ENCODE assay signal across 24 mouse cellular contexts in genomic region chr16:84983428-84983827, GRCm38 (mm10).
DNase-seq lines count a peak whose midpoint lies in the region; ATAC-seq and TF ChIP-seq lines count a peak whose summit lies in the region.
"Had no signal": no experiment of that assay in that cellular context is flagged by ENCODE, and none has a peak within 500 bp of the region (broad histone marks: within the 10 kb centered on the region; RNA-seq: fewer than 3 reads in every experiment).

No protein-coding gene starts in this region.

- H3K27ac ChIP-seq in forebrain, embryonic 15.5 days (replicated peaks), result no peak overlapping the region
- H3K27ac ChIP-seq in forebrain, embryonic 11.5 days (ENCODE audit: low read depth, low read length), result no peak overlapping the region
- no peak overlapping the region for H3K27ac ChIP-seq in hindbrain, postnatal 0 days
- no peak overlapping the region for H3K27ac ChIP-seq in hindbrain, embryonic 10.5 days
- H3K27ac ChIP-seq in liver, postnatal 0 days (ENCODE audit: low read depth), result no peak overlapping the region
- H3K27ac ChIP-seq: heart, embryonic 10.5 days; hindbrain, embryonic 14.5 days; kidney, embryonic 15.5 days; liver, embryonic 15.5 days; midbrain, embryonic 12.5 days; neural tube, embryonic 12.5 days had no signal

- peaks cover 3% of the 10 kb centered on the region for H3K36me3 ChIP-seq in forebrain, embryonic 15.5 days
- H3K36me3 ChIP-seq in forebrain, embryonic 11.5 days (ENCODE audit: control insufficient read depth, insufficient read depth, low read length), result no peaks in the 10 kb centered on the region
- H3K36me3 ChIP-seq in hindbrain, postnatal 0 days (ENCODE audit: insufficient read depth, low read length), result no peaks in the 10 kb centered on the region
- peaks cover 21% of the 10 kb centered on the region for H3K36me3 ChIP-seq in hindbrain, embryonic 10.5 days
- H3K36me3 ChIP-seq in liver, postnatal 0 days (replicated peaks; ENCODE audit: insufficient read depth, low read length), result no peaks in the 10 kb centered on the region
- H3K36me3 ChIP-seq: liver, embryonic 15.5 days had no signal

- WGBS in forebrain, embryonic 15.5 days, result 73% methylated on average over 3 of the region's 3 CpGs
- WGBS in forebrain, embryonic 11.5 days, result 90% methylated on average over 3 of the region's 3 CpGs
- 80% methylated on average over 3 of the region's 3 CpGs for WGBS in hindbrain, postnatal 0 days
- 92% methylated on average over 3 of the region's 3 CpGs for WGBS in hindbrain, embryonic 10.5 days
- 65% methylated on average over 3 of the region's 3 CpGs for WGBS in liver, postnatal 0 days (ENCODE audit: insufficient replicate concordance)

- H3K4me2 ChIP-seq in forebrain, embryonic 15.5 days (replicated peaks), result no peak overlapping the region
- no peak overlapping the region for H3K4me2 ChIP-seq in forebrain, embryonic 11.5 days (ENCODE audit: low read depth, low read length, severe bottlenecking)
- H3K4me2 ChIP-seq in hindbrain, postnatal 0 days (ENCODE audit: low read depth, low read length), result no peak overlapping the region
- H3K4me2 ChIP-seq in liver, postnatal 0 days (ENCODE audit: low read depth, low read length), result no peak overlapping the region
- H3K4me2 ChIP-seq: hindbrain, embryonic 14.5 days; kidney, embryonic 15.5 days; liver, embryonic 15.5 days; midbrain, embryonic 12.5 days; neural tube, embryonic 12.5 days had no signal

- H3K27me3 ChIP-seq in forebrain, embryonic 15.5 days, result no peaks in the 10 kb centered on the region
- H3K27me3 ChIP-seq in forebrain, embryonic 11.5 days (ENCODE audit: control insufficient read depth, insufficient read depth, low read length), result no peaks in the 10 kb centered on the region
- H3K27me3 ChIP-seq in hindbrain, postnatal 0 days (ENCODE audit: insufficient read depth, low read length), result no peaks in the 10 kb centered on the region
- H3K27me3 ChIP-seq in hindbrain, embryonic 10.5 days (ENCODE audit: insufficient read depth, poor library complexity, severe bottlenecking), result no peaks in the 10 kb centered on the region
- no peaks in the 10 kb centered on the region for H3K27me3 ChIP-seq in liver, postnatal 0 days (ENCODE audit: insufficient read depth, low read length)
- H3K27me3 ChIP-seq: kidney, embryonic 15.5 days; liver, embryonic 15.5 days; megakaryocyte, embryonic 14.5 days; midbrain, embryonic 12.5 days; neural tube, embryonic 12.5 days had no signal

- no peak overlapping the region for H3K9ac ChIP-seq in forebrain, embryonic 15.5 days (replicated peaks)
- no peak overlapping the region for H3K9ac ChIP-seq in forebrain, embryonic 11.5 days (ENCODE audit: low read length)
- no peak overlapping the region for H3K9ac ChIP-seq in hindbrain, postnatal 0 days (replicated peaks; ENCODE audit: low read length)
- no peak overlapping the region for H3K9ac ChIP-seq in liver, postnatal 0 days (replicated peaks)
- H3K9ac ChIP-seq: hindbrain, embryonic 14.5 days; kidney, embryonic 15.5 days; liver, embryonic 15.5 days; midbrain, embryonic 12.5 days; neural tube, embryonic 12.5 days had no signal

- no peak overlapping the region for H3K4me3 ChIP-seq in forebrain, embryonic 15.5 days
- no peak overlapping the region for H3K4me3 ChIP-seq in forebrain, embryonic 11.5 days (ENCODE audit: low read depth, low read length)
- H3K4me3 ChIP-seq in hindbrain, postnatal 0 days (ENCODE audit: low read length), result no peak overlapping the region
- H3K4me3 ChIP-seq in hindbrain, embryonic 10.5 days, result no peak overlapping the region
- H3K4me3 ChIP-seq in liver, postnatal 0 days (ENCODE audit: low read depth, low read length), result no peak overlapping the region
- H3K4me3 ChIP-seq: heart, embryonic 10.5 days; kidney, embryonic 15.5 days; liver, embryonic 15.5 days; megakaryocyte, embryonic 14.5 days; midbrain, embryonic 12.5 days; myocyte; neural tube, embryonic 12.5 days had no signal

- TF ChIP-seq CTCF in hindbrain, postnatal 0 days (IDR thresholded peaks at IDR 0.05; ENCODE audit: low read depth), result no peak
- TF ChIP-seq CTCF in liver, postnatal 0 days (IDR thresholded peaks at IDR 0.05; ENCODE audit: low read depth), result no peak

- H3K9me3 ChIP-seq in forebrain, embryonic 15.5 days, result no peaks in the 10 kb centered on the region
- H3K9me3 ChIP-seq in forebrain, embryonic 11.5 days (ENCODE audit: control insufficient read depth, low read length), result no peaks in the 10 kb centered on the region
- no peaks in the 10 kb centered on the region for H3K9me3 ChIP-seq in hindbrain, postnatal 0 days (ENCODE audit: low read length)
- H3K9me3 ChIP-seq in hindbrain, embryonic 10.5 days, result no peaks in the 10 kb centered on the region
- H3K9me3 ChIP-seq in liver, postnatal 0 days (ENCODE audit: low read length), result no peaks in the 10 kb centered on the region
- H3K9me3 ChIP-seq: heart, embryonic 10.5 days; kidney, embryonic 15.5 days; liver, embryonic 15.5 days; midbrain, embryonic 12.5 days; neural tube, embryonic 12.5 days had no signal

- TF ChIP-seq EP300 in liver, postnatal 0 days (IDR thresholded peaks at IDR 0.05; ENCODE audit: low read depth), result no peak

- 0 out of 2 replicates have a peak, but pooled peaks have one; percentile 20 for ATAC-seq in forebrain, embryonic 15.5 days (replicated peaks)
- ATAC-seq in forebrain, embryonic 11.5 days (replicated peaks; ENCODE audit: low FRiP score), result no peak
- ATAC-seq in hindbrain, postnatal 0 days, result no peak
- no peak for ATAC-seq in liver, postnatal 0 days

- DNase-seq in forebrain, embryonic 11.5 days (ENCODE audit: low spot score), result no peak
- DNase-seq in hindbrain, postnatal 0 days (ENCODE audit: low spot score), result peak; percentile 40
- DNase-seq in hindbrain, embryonic 10.5 days (ENCODE audit: low spot score), result no peak
- DNase-seq in MN1 (ENCODE audit: low spot score) (peak; percentile 47), NIH3T3 (ENCODE audit: low read depth) (peak; percentile 9)
- no peak for DNase-seq in liver, postnatal 0 days
- DNase-seq in retina, postnatal 1 day, result no peak
- DNase-seq: adrenal gland, postnatal 10 days; cerebellum, adult 18-20 months; gastrocnemius, postnatal 14 days; heart, postnatal 4 days; kidney, adult 11 months; kidney, postnatal 36 days; layer of hippocampus, postnatal 36 days; lung, postnatal 4 days had no signal

- 0 out of 2 replicates have a peak, but pooled peaks cover 4% of the 10 kb centered on the region for H3K4me1 ChIP-seq in forebrain, embryonic 15.5 days
- H3K4me1 ChIP-seq in forebrain, embryonic 11.5 days (replicated peaks; ENCODE audit: control insufficient read depth, insufficient read depth, low read length), result no peaks in the 10 kb centered on the region
- H3K4me1 ChIP-seq in hindbrain, postnatal 0 days (ENCODE audit: insufficient read depth, low read length), result no peaks in the 10 kb centered on the region
- peaks cover 11% of the 10 kb centered on the region for H3K4me1 ChIP-seq in hindbrain, embryonic 10.5 days (replicated peaks)
- H3K4me1 ChIP-seq in liver, postnatal 0 days (ENCODE audit: insufficient read depth), result no peaks in the 10 kb centered on the region
- H3K4me1 ChIP-seq: heart, embryonic 10.5 days; liver, embryonic 15.5 days; megakaryocyte, embryonic 14.5 days; midbrain, embryonic 12.5 days; neural tube, embryonic 12.5 days had no signal

Comparison
In these comparisons a context has a peak if more than half of its experiments do, and no peak if none do; other contexts are left out.
1. DNase-seq: peak in hindbrain, postnatal 0 days (single experiment), MN1 (single experiment) and NIH3T3 (single experiment); none in forebrain, embryonic 11.5 days (single experiment), hindbrain, embryonic 10.5 days (single experiment), liver, postnatal 0 days (single experiment) and retina, postnatal 1 day (single experiment).